Mouse (Mus musculus): Measurements from ENCODE around the gene Acbd3.

Gene Acbd3

GRCm38 (mm10) chr1:180725704-180726179 lies at the start of gene Acbd3:
Gene Acbd3, plus strand, starts transcription at chr1:180726043.
- peak; percentile 77 for DNase-seq (ENCODE audit: low read depth, low spot score)

- DNase-seq (ENCODE audit: low read depth, low spot score), result no peak
These were observed 34.6 kb upstream of the Acbd3 start for GRCm38 (mm10) chr1:180691284-180691683.

- no peak for DNase-seq (ENCODE audit: low read depth, low spot score)
These were observed 29.1 kb upstream of the Acbd3 start, which contains the start of gene Mixl1 for GRCm38 (mm10) chr1:180696626-180697352. Gene Mixl1, minus strand, starts transcription at chr1:180697034.

GRCm38 (mm10) chr1:180698063-180698462 lies 27.8 kb upstream of the Acbd3 start:
- DNase-seq (ENCODE audit: low read depth, low spot score), result no peak

GRCm38 (mm10) chr1:180703400-180703799 lies 22.4 kb upstream of the Acbd3 start:
- no peak for DNase-seq (ENCODE audit: low read depth, low spot score)

GRCm38 (mm10) chr1:180707368-180707767 lies 18.5 kb upstream of the Acbd3 start:
- no peak for DNase-seq (ENCODE audit: low read depth, low spot score)

GRCm38 (mm10) chr1:180707813-180708212 lies 18.0 kb upstream of the Acbd3 start:
- no peak for DNase-seq (ENCODE audit: low read depth, low spot score)

- no peak for DNase-seq (ENCODE audit: low read depth, low spot score)
These were observed 16.7 kb upstream of the Acbd3 start for GRCm38 (mm10) chr1:180708935-180709776.

- DNase-seq (ENCODE audit: low read depth, low spot score), result no peak
These were observed 7.1 kb upstream of the Acbd3 start for GRCm38 (mm10) chr1:180718756-180719155.

- no peak for DNase-seq (ENCODE audit: low read depth, low spot score)
These were observed 6.4 kb upstream of the Acbd3 start for GRCm38 (mm10) chr1:180719483-180719882.

- DNase-seq (ENCODE audit: low read depth, low spot score), result peak; percentile 56
These were observed 5.7 kb upstream of the Acbd3 start for GRCm38 (mm10) chr1:180719951-180720689.

- DNase-seq (ENCODE audit: low read depth, low spot score), result no peak
These were observed 3.2 kb upstream of the Acbd3 start for GRCm38 (mm10) chr1:180722608-180723007.

- no peak for DNase-seq (ENCODE audit: low read depth, low spot score)
These were observed 2.1 kb upstream of the Acbd3 start for GRCm38 (mm10) chr1:180723701-180724238.

- no peak for DNase-seq (ENCODE audit: low read depth, low spot score)
These were observed 340 bp downstream of the Acbd3 start for GRCm38 (mm10) chr1:180726183-180726582.

- DNase-seq (ENCODE audit: low read depth, low spot score), result no peak
These were observed 3.4 kb downstream of the Acbd3 start for GRCm38 (mm10) chr1:180729231-180729630.

GRCm38 (mm10) chr1:180747827-180748226 lies 22.0 kb downstream of the Acbd3 start:
- DNase-seq (ENCODE audit: low read depth, low spot score), result no peak

GRCm38 (mm10) chr1:180752115-180752514 lies 26.3 kb downstream of the Acbd3 start:
- DNase-seq (ENCODE audit: low read depth, low spot score), result no peak

GRCm38 (mm10) chr1:180754376-180754775 lies 28.5 kb downstream of the Acbd3 start:
- no peak for DNase-seq (ENCODE audit: low read depth, low spot score)

GRCm38 (mm10) chr1:180756711-180757110 lies 30.9 kb downstream of the Acbd3 start:
- no peak for DNase-seq (ENCODE audit: low read depth, low spot score)

GRCm38 (mm10) chr1:180757252-180757955 lies 31.6 kb downstream of the Acbd3 start:
- DNase-seq (ENCODE audit: low read depth, low spot score), result no peak

- DNase-seq (ENCODE audit: low read depth, low spot score), result no peak
These were observed 32.2 kb downstream of the Acbd3 start for GRCm38 (mm10) chr1:180757956-180758520.
